Mouse (Mus musculus) forebrain, embryonic 15.5 days (tissue): ENCODE measurements around the gene Ptk6. TPM values are rescaled to one million over a fixed set of nuclear protein-coding genes. Genes with fewer than 3 reads are reported as not detected.

Experiments used
- ATAC-seq: fragments of 200-750 bp; cut with Nextera tagmentation; replicated peaks from 2 replicates; pipeline ENCODE4 v1.8.0; 2017; ENCODE audit warnings: mild to moderate bottlenecking, moderate TSS enrichment, moderate library complexity
- H3K27ac ChIP-seq: fragments of 300-500 bp; sonication (generic); replicated peaks from 2 replicates; pipeline ENCODE4 v1.5.1; 2015; ENCODE audit warnings: mild to moderate bottlenecking, inconsistent platforms
- H3K27me3 ChIP-seq: fragments of 300-500 bp; sonication (generic); 2 replicates; pipeline ENCODE4 v1.6.1; 2015; ENCODE audit warnings: inconsistent platforms
- H3K36me3 ChIP-seq: fragments of 300-500 bp; sonication (generic); 2 replicates; pipeline ENCODE4 v1.6.1; 2015; ENCODE audit warnings: mild to moderate bottlenecking, inconsistent platforms
- H3K4me1 ChIP-seq: fragments of 300-500 bp; sonication (generic); 2 replicates; pipeline ENCODE4 v1.6.1; 2015; ENCODE audit warnings: inconsistent platforms
- H3K4me2 ChIP-seq: fragments of 300-500 bp; sonication (generic); replicated peaks from 2 replicates; pipeline ENCODE4 v1.6.1; 2015; ENCODE audit warnings: mild to moderate bottlenecking, inconsistent platforms
- H3K4me3 ChIP-seq: fragments of 300-500 bp; sonication (generic); 2 replicates; pipeline ENCODE4 v1.5.1; 2015; ENCODE audit warnings: mild to moderate bottlenecking, inconsistent platforms
- H3K9ac ChIP-seq: fragments of 300-500 bp; sonication (generic); replicated peaks from 2 replicates; pipeline ENCODE4 v1.6.1; 2015; ENCODE audit warnings: mild to moderate bottlenecking, inconsistent platforms
- H3K9me3 ChIP-seq: fragments of 300-500 bp; sonication (generic); 2 replicates; pipeline ENCODE4 v1.6.1; 2016; ENCODE audit warnings: inconsistent platforms
- WGBS: fragments of 180-500 bp; shearing (Covaris S2); methylation state at CpG from one replicate; pipeline ENCODE4 v1.1.7; 2015; ENCODE audit warnings: mixed read lengths; 5-methylcytosine and 5-hydroxymethylcytosine counted together
- polyA plus RNA-seq: library from polyadenylated mRNA; unstranded; fragments of >200 nt; fragmentation: Nextera tagmentation; extraction: Ambion mirVana; gene quantifications from 2 replicates; pipeline ENCODE4 v1.2.1, GENCODE M21; 2015

The Ptk6 gene
- polyA plus RNA-seq, 1 experiment from 2014 or later: not detected

- H3K36me3 ChIP-seq: no peaks in the 10 kb centered on the region
- no peak overlapping the region for H3K27ac ChIP-seq
- H3K4me2 ChIP-seq: 0 out of 2 replicates have a peak overlapping the region, but pooled peaks have one; percentile 70
- no peak for ATAC-seq
- H3K27me3 ChIP-seq: no peaks in the 10 kb centered on the region
- H3K9me3 ChIP-seq: no peaks in the 10 kb centered on the region
- H3K4me1 ChIP-seq: peaks cover 58% of the 10 kb centered on the region
- H3K9ac ChIP-seq: no peak overlapping the region
- 77% methylated on average over 6 of the region's 6 CpGs for WGBS
- H3K4me3 ChIP-seq: no peak overlapping the region
These were observed 44.8 kb downstream of the Ptk6 start for GRCm38 (mm10) chr2:181157716-181158302.

- Histone ChIP-seq H3K4me1 (peaks cover 58% of the 10 kb centered on the region), H3K27ac (peak overlapping the region; percentile 84)
- WGBS: 80% methylated on average over 4 of the region's 4 CpGs
These were observed 45.4 kb downstream of the Ptk6 start for GRCm38 (mm10) chr2:181157180-181157579.

GRCm38 (mm10) chr2:181156248-181157121, 46.1 kb downstream of the Ptk6 start, which contains the start of gene Eef1a2:
Gene Eef1a2 (minus strand): TSS chr2:181157014.
- WGBS: 3% methylated on average over 55 of the region's 55 CpGs
- H3K9me3 ChIP-seq: no peaks in the 10 kb centered on the region
- peak within 1 kb of the TSS; percentile 79 for H3K9ac ChIP-seq
- peak within 1 kb of the TSS; percentile 70 for H3K4me2 ChIP-seq
- no peaks in the 10 kb centered on the region for H3K27me3 ChIP-seq
- H3K27ac ChIP-seq: peak within 1 kb of the TSS; percentile 84
- peak; percentile 71 for ATAC-seq
- peaks cover 58% of the 10 kb centered on the region for H3K4me1 ChIP-seq
- H3K4me3 ChIP-seq: peak within 1 kb of the TSS; percentile 61
- H3K36me3 ChIP-seq: no peaks in the 10 kb centered on the region

More at GRCm38 (mm10) chr2:181157180-181157579, 45.4 kb downstream of the Ptk6 start:
- ATAC-seq: no peak
- H3K27me3 ChIP-seq: no peaks in the 10 kb centered on the region
- H3K9ac ChIP-seq: peak overlapping the region; percentile 79
- no peaks in the 10 kb centered on the region for H3K36me3 ChIP-seq
- peak overlapping the region; percentile 70 for H3K4me2 ChIP-seq
- H3K9me3 ChIP-seq: no peaks in the 10 kb centered on the region
- peak overlapping the region; percentile 61 for H3K4me3 ChIP-seq

- Histone ChIP-seq H3K9ac (peak overlapping the region; percentile 79), H3K4me1 (peaks cover 58% of the 10 kb centered on the region), H3K9me3 (no peaks in the 10 kb centered on the region), H3K4me2 (peak overlapping the region; percentile 70), H3K27ac (no peak overlapping the region), H3K4me3 (peak overlapping the region; percentile 61), H3K36me3 (no peaks in the 10 kb centered on the region), H3K27me3 (no peaks in the 10 kb centered on the region)
- 61% methylated on average over 4 of the region's 4 CpGs for WGBS
- peak; percentile 4; the same call in 1 of the 2 replicates for ATAC-seq
These were observed 46.8 kb downstream of the Ptk6 start for GRCm38 (mm10) chr2:181155801-181156200.

GRCm38 (mm10) chr2:181154831-181155415, 47.7 kb downstream of the Ptk6 start:
- peaks cover 52% of the 10 kb centered on the region for H3K4me1 ChIP-seq
- H3K4me3 ChIP-seq: no peak overlapping the region
- H3K27me3 ChIP-seq: no peaks in the 10 kb centered on the region
- H3K9ac ChIP-seq: no peak overlapping the region
- H3K36me3 ChIP-seq: no peaks in the 10 kb centered on the region
- no peak overlapping the region for H3K27ac ChIP-seq
- peak overlapping the region; percentile 70 for H3K4me2 ChIP-seq
- WGBS: 85% methylated on average over 8 of the region's 8 CpGs
- no peak for ATAC-seq
- H3K9me3 ChIP-seq: no peaks in the 10 kb centered on the region

GRCm38 (mm10) chr2:181154361-181154760, 48.2 kb downstream of the Ptk6 start:
- Histone ChIP-seq H3K27ac (no peak overlapping the region), H3K27me3 (no peaks in the 10 kb centered on the region), H3K4me3 (no peak overlapping the region), H3K4me2 (no peak overlapping the region), H3K4me1 (peaks cover 47% of the 10 kb centered on the region), H3K36me3 (no peaks in the 10 kb centered on the region), H3K9me3 (no peaks in the 10 kb centered on the region), H3K9ac (no peak overlapping the region)
- WGBS: 92% methylated on average over 3 of the region's 3 CpGs
- ATAC-seq: no peak

- Histone ChIP-seq H3K27me3 (no peaks in the 10 kb centered on the region), H3K4me3 (no peak overlapping the region), H3K27ac (no peak overlapping the region), H3K9me3 (no peaks in the 10 kb centered on the region), H3K4me2 (no peak overlapping the region), H3K4me1 (peaks cover 41% of the 10 kb centered on the region), H3K9ac (no peak overlapping the region), H3K36me3 (no peaks in the 10 kb centered on the region)
- 0% methylated on average over 1 of the region's 1 CpGs for WGBS
- ATAC-seq: no peak
These were observed 48.8 kb downstream of the Ptk6 start for GRCm38 (mm10) chr2:181153837-181154236.

GRCm38 (mm10) chr2:181153131-181153530, 49.5 kb downstream of the Ptk6 start:
- peaks cover 41% of the 10 kb centered on the region for H3K4me1 ChIP-seq
- H3K27me3 ChIP-seq: no peaks in the 10 kb centered on the region
- H3K27ac ChIP-seq: no peak overlapping the region
- no peak overlapping the region for H3K9ac ChIP-seq
- H3K36me3 ChIP-seq: no peaks in the 10 kb centered on the region
- ATAC-seq: no peak
- 88% methylated on average over 1 of the region's 1 CpGs for WGBS
- H3K4me2 ChIP-seq: no peak overlapping the region
- no peaks in the 10 kb centered on the region for H3K9me3 ChIP-seq
- no peak overlapping the region for H3K4me3 ChIP-seq

- H3K4me3 ChIP-seq: no peak overlapping the region
- no peak overlapping the region for H3K9ac ChIP-seq
- WGBS: 96% methylated on average over 17 of the region's 17 CpGs
- H3K36me3 ChIP-seq: no peaks in the 10 kb centered on the region
- no peak for ATAC-seq
- no peak overlapping the region for H3K4me2 ChIP-seq
- no peak overlapping the region for H3K27ac ChIP-seq
- no peaks in the 10 kb centered on the region for H3K9me3 ChIP-seq
- H3K27me3 ChIP-seq: no peaks in the 10 kb centered on the region
- peaks cover 42% of the 10 kb centered on the region for H3K4me1 ChIP-seq
These were observed 49.9 kb downstream of the Ptk6 start for GRCm38 (mm10) chr2:181152701-181153100.

GRCm38 (mm10) chr2:181150281-181150680, 52.3 kb downstream of the Ptk6 start:
- no peaks in the 10 kb centered on the region for H3K27me3 ChIP-seq
- H3K4me3 ChIP-seq: no peak overlapping the region
- H3K4me2 ChIP-seq: no peak overlapping the region
- no peaks in the 10 kb centered on the region for H3K9me3 ChIP-seq
- no peaks in the 10 kb centered on the region for H3K36me3 ChIP-seq
- no peak overlapping the region for H3K9ac ChIP-seq
- H3K27ac ChIP-seq: no peak overlapping the region
- no peak for ATAC-seq
- H3K4me1 ChIP-seq: peaks cover 19% of the 10 kb centered on the region
- 81% methylated on average over 6 of the region's 6 CpGs for WGBS

GRCm38 (mm10) chr2:181148318-181148955, 54.2 kb downstream of the Ptk6 start:
- H3K36me3 ChIP-seq: no peaks in the 10 kb centered on the region
- WGBS: 12% methylated on average over 31 of the region's 31 CpGs
- H3K9me3 ChIP-seq: no peaks in the 10 kb centered on the region
- peak overlapping the region; percentile 50; the same call in 1 of the 2 replicates for H3K9ac ChIP-seq
- H3K4me1 ChIP-seq: peaks cover 8% of the 10 kb centered on the region
- no peak overlapping the region for H3K27ac ChIP-seq
- H3K27me3 ChIP-seq: no peaks in the 10 kb centered on the region
- no peak for ATAC-seq
- H3K4me2 ChIP-seq: peak overlapping the region; percentile 86
- H3K4me3 ChIP-seq: peak overlapping the region; percentile 50
